Mouse (Mus musculus) gastrocnemius, postnatal 25 days (tissue): Measurements from ENCODE around the gene Dnm2. TPM values are rescaled to one million over a fixed set of nuclear protein-coding genes. Genes with fewer than 3 reads are reported as not detected.

Source experiments
- DNase-seq: peaks from one replicate; pipeline ENCODE4 v3.0.0; 2022
- long read RNA-seq, 2 experiments: library from polyadenylated mRNA; stranded (forward); transcript quantifications; one replicate each; pipeline ENCODE4 v2.0.0; 2021
- total RNA-seq, 2 experiments: library from RNA; stranded (reverse); gene quantifications; 1 replicate in 1 of 2; 2 replicates in 1 of 2; pipeline ENCODE4 v1.2.3; 2021

Dnm2 gene
- 10 to 100 TPM; 39.9 to 41.6 TPM for total RNA-seq
- long read RNA-seq, experiment 1, partial matches to known transcripts: 3 of 59 reads
- long read RNA-seq, experiment 1, other reads (novel, unspliced or antisense): 53 of 59 reads
- long read RNA-seq, experiment 2, transcript Dnm2-212 (20 exons, 2,715 nt): major isoform, 6 of 70 reads
- long read RNA-seq, experiment 2, partial matches to known transcripts: 7 of 70 reads
- long read RNA-seq, experiment 2, other reads (novel, unspliced or antisense): 51 of 70 reads

DNA sequence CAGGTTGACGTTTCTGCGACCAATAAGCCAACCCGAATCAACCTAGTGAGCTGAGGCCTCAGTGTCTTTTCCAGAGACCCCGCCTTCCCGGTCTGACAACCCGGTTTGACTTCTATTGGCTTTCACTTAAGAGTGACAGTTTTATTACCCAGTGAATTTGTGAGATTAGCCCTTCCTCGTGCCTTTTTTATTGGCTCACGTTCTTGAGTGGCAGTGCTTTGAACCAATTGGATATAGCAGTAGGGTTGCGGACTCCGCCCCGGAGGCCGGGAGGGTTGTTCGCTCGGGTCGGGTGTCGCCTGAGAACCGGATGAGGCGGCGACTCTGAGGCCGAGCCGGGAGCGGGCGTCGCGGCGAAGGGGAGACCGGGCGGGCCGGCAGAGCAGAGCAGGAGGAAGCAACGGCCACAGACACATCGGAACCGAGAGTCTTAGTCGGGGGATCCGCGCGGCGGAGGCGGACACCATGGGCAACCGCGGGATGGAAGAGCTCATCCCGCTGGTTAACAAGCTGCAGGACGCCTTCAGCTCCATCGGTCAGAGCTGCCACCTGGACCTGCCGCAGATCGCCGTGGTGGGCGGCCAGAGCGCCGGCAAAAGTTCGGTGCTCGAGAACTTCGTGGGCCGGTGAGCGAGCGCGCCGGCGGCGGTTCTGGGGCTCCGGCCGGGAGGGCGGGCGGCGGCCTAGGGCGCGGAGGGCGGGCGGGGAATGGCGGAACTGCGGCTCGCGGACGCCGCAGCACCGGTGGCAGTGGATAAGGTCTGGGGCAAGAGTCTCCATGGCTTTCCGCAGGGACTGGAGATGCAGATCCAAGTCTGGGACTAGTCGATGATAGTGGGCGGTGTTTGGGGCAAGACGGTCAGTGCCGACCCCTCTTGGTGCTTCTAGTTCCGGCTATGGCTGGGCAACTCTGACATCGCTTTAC lies at the start of gene Dnm2:
TSS of gene Dnm2 (plus strand) at position 278 of the 925 bp plus-strand sequence.
- DNase-seq: peak; percentile 98

DNA sequence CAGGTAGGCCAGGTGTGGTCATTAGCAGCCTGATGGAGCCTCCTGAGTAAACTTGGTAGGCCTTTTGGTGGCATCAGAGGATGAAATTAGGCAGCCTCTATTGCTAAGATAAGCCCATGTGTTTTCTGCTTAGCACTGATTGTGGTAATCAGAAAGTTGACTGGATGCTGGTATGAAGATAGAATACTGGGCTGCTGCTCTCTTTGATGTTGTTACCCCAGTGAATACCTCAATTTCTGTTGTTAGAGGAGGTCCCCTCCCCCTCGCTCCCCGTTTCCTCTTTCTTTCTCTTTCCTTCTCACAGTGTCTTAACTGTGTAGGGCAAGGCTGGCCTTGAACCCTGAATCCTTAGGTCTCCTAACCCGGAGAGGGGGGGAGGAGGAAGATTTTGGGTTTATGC lies 45.5 kb upstream of the Dnm2 start:
- DNase-seq: no peak

DNA sequence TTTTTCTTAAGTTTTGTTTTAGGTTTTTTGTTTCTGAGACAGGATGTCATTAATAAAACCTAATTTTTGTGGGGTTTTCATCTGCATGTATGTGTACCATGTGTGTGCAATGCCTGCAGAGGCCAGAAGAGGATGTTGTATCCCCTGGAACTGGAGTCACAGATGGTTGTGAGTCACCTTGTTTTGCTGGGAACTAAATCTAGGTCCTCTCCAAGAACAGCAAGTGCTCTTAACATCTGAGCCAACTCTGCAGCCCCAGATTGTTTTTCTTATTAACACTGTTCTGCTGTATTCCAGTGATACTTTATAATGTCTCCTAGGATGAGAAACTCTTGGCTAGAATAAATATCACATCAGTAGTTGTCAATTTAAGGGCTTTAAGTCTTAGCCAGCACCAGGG lies 43.8 kb upstream of the Dnm2 start:
- no peak for DNase-seq

DNA sequence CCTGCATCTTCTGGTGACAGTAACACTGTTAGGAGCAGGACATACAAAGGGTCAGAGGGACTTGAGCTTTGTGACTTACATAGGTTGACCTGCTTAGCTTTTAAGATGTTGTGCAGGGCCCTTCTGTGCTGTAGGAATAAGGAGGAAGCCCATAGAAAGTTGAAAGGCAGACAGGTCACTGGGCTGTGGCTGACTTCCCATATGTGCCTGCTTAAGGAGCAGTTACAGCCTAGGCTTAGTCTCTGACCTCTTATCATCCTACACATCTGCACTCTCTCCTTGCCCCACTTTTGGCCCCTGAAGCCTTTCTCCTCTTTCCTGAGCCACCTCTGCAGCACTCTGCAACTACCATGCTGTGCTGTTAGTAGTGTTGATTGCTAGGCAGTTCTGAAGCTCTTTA lies 40.7 kb upstream of the Dnm2 start:
- DNase-seq: no peak

DNA sequence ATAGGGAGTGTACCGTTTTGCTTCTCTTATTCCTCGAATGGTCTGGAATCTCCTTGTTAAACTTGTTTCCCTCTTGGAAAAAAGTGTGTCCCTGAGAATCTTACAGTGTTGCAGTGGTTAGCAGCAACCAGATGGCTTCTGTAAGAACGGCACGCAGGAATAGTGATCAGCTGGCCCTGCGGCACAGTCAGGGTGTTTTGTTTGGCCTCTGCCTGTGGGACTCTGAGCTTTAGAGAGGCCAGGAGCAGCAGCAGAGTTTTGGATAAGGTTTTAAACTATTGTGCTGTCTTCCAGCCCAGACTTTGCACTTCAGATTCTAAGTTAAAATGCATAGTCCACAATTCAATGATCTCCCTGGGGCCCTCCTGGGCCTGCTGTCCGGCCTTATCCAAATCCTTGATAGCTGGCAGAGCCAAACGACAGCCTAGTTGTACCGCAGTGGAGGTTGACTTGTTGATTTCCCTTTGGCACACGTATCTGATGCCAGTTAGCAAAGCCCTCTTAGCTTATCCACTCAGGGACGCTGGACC lies 32.0 kb upstream of the Dnm2 start:
- no peak for DNase-seq

DNA sequence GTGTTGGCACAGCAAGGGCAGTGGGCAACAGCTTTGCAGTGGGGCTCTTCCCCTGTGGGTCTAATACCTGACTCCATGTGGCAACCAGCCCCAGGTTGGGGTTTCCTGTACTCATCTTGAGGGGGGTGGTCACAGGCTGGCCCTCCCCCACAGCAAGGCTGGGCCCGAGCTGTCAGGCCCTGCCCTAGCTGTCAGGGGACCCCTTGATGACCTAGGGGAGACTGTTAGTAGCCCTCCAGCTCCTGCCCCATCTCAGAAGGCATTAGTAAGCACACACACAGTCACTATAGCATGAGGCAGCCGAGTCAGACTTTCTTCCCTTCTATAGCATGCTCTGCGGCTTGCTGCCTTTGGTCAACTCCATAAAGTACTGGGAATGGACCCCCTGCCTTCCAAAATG lies 29.0 kb upstream of the Dnm2 start:
- DNase-seq: no peak

DNA sequence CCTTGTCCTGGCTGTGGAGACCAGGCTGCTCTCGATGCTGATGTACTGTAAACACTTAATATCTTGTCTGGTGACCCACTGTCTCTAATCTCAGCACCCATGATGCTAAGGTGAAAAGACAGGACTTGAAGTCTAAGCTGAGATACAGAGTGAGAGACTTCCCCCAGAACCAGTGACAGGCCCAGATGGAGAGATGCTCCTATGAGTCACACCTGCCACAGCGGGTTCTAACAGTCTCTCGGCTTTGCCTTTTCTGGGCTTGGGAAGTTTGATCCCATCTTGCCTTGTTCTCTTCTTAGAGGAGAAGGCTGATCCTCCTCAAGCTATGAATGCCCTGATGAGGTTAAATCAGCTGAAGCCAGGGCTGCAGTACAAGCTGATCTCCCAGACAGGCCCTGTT lies 27.5 kb upstream of the Dnm2 start:
- no peak for DNase-seq

DNA sequence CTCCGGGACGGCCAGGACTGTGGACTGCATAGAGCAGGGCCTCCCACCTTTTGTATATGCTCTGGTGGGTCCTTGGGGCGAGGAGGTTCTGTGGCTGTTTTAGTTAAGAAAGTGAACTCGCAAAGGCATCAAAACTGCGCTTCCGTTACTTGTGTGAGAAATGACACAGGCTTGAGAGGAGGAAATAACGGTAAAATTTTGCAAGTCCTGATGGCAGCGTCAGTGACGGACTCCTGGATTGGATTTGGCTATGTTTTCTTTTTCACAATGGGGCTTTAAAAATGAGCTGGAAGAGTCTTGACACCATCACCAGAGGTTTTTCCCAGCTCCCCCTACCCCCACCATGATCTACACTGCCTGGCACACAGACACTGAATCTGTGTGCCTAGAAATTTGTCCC lies 23.7 kb upstream of the Dnm2 start:
- no peak for DNase-seq

DNA sequence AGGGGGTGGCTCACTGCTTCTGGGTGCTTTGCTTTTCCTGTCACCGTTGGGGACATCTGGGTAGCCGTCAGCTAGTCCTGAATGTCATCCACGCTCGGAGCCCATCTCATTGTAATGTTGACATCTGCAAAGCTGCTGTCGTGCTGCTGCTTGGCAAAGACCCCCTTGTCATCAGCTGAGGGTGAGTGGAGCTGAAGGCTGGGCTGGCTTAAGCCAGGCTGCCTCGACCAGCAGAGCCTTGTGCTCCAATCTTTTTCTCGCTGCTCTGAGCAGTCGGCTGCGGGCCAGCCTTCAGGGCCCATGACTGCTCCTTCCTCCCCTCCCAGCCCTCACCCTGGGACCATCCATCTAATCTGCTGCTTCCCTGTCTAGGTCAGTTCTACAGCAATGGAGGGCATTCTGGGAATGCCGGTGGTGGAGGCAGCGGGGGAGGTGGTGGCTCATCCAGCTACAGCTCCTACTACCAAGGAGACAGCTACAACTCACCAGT lies 21.9 kb upstream of the Dnm2 start:
- no peak for DNase-seq

DNA sequence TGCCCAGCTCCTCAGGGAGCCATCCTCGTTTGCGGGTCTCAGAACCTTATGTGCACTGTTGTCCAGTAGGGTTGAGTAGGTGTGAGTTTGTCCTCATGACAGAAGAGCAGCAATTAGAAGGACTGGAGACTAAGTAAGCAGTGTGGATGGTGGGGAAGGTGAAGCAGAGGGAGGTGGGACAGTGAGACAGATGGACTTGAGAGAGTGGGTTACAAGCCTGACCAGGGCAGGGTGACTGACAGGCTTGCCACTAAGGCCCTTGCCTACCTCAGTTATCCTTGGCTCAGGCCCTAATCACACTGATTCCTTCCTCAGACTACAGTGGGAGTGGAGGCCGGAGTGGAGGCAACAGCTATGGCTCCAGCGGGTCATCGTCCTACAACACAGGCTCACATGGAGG lies 21.0 kb upstream of the Dnm2 start:
- no peak for DNase-seq

DNA sequence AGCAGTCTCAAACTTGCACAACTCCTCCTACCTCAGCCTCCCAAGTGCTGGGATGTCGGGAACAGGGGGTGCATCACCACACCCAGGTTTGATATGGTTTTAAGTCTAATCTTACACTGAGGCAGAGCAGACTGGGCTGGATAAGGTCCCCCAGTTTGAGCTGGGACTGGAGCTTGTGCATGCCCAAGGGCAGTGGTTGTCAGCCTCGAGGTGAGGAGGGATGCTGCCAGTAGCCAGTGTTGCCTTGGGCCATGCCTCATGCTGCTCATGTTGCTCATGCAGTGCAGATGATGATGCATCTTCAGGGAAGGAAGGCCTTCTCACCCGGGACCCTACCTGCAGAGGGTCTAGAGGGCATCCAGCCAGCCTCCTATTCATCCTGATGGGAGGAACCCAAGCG lies 19.2 kb upstream of the Dnm2 start:
- no peak for DNase-seq

DNA sequence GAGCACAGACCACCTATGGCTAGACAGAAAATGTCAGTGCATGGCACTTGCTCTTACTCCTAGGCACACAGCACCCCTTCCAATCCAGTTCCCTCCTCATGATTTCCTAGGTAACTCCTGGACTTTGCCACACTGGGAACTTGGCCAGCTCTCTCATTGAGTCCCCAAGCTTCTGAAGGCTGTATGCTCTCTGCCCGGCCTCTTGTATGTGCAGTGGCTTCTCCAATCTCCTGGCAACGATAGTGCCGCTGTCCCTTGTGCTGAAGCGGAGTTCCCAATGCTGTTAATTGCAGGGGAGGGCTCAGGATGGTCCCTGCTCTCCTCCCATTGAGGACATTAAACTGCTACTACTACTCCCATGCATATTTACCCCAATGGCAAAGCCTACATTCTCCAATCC lies 16.8 kb upstream of the Dnm2 start:
- no peak for DNase-seq

DNA sequence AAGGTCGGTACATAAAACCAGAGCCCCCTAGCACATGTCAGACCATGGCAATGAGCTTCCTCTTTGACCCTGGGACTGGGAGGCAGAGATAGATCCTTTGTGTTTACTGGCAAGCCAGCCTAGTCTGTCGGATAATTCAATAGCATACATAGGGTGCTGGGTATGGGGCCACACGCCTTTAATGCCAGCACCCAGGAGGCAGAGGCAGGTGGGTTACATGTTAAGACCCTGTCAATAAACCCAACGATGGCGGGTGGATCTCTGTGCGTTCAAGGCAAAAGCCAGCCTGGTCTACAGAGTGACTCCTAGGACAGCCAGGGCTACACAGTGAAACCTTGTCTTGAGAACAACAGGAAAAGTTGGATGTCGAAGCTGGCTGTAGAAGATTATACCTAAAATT lies 16.1 kb upstream of the Dnm2 start:
- no peak for DNase-seq

DNA sequence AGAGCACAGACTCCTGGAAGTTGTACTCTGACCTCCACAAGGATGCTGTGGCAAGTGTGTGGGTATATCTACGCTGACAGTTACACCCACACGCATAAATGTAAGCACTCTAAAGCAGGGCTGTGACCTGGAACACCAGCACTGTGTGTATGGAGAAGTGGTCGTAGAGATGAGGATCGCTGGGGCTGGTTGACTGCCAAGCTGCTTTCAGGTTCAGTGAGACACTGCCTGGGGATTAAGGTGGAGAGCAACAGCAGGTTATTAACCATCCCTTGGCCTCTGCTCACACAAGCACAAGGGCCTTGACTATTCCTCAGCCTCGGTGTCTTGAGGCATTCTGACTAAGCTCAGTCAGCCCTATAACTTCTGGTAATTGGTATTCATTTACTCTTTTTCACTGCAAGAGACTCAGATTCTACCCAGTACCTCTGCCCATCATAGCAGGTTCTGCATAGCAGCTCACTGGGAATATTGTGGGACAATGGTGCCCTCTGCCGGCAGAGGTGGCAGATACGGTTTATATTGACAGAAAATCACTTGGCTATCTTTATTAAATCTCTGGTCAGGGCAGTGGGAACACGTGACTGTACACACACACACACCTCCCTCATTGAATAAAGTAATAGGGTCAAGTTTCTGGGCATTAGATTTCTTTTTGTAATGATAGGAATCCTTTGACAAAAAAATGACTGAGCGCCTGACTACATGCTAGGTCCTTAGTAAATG lies 15.0 kb upstream of the Dnm2 start:
- DNase-seq: peak; percentile 66

DNA sequence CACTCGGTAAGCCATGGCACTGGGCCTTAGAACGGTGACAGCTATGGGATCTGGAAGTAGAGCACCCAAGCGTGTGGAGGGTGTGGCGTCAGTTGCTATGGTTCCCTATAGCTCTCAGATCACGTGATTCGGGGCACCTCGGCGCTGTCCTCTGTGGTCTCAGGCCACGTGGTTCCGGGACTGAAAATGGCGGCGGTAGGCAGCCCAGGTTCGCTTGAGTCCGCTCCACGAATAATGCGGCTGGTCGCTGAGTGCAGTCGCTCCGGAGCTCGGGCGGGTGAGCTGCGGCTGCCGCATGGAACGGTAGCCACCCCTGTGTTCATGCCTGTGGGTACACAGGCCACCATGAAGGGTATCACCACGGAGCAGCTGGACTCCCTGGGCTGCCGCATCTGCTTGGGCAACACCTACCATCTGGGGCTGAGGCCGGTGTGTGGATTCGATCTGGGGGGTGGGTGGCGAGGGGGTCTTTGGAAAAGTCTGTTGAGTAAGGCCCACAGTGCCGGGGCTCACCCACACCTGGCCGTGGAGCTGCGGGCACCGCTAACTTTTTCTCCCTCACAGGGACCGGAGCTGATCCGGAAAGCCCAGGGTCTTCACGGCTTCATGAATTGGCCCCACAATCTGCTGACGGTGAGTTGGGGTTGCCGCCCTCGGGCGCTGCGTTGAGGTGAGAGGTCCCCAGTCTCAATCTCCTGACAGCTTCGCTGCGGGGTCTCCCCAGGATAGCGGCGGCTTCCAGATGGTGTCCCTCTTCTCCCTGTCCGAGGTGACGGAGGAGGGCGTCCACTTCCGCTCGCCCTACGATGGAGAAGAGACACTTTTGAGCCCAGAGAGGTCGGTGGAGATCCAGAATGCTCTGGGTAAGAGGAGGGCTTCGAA lies 12.8 kb upstream of the Dnm2 start, which contains the start of gene Qtrt1:
TSS of gene Qtrt1 (plus strand) at position 169 of the 882 bp plus-strand sequence.
- DNase-seq: peak; percentile 70

DNA sequence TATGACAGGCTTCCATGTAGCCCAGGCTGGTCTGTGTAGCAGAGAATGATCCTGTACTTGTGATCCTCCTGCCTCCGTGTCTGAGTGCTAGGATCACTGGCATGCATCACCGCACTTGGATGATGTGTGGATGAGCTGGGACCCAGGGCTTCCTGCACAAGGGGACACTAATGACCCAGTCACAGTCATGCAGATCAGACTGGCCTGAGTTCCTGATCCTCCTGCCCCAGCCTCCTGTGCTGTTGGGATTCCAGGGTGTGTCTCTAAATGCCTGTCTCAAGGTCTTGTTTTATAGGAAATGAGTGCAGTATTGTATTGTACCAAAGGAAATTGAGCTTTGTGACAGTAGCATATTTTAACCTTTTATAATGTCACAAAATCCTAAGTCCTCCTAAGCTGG lies 6.8 kb upstream of the Dnm2 start:
- DNase-seq: no peak

DNA sequence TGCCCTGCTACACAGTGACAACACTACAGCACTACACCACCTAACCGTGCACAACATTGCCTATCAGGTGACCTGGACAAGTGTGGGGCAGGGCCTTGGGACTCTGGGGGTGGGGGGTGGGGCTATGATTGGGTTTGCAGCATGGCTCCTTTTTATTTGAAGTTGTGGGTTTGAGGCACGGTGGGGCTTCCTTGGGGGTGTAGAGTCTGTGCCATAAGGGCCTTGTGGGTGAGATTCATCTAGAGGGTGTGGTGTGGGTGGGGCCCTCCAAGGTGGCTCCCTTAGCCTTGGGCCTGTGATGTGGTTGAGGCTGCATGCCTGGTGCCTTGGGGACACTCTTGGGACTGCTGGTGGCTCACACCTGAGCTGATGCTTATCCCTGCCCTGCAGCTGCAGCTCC lies 5.1 kb upstream of the Dnm2 start:
- no peak for DNase-seq

DNA sequence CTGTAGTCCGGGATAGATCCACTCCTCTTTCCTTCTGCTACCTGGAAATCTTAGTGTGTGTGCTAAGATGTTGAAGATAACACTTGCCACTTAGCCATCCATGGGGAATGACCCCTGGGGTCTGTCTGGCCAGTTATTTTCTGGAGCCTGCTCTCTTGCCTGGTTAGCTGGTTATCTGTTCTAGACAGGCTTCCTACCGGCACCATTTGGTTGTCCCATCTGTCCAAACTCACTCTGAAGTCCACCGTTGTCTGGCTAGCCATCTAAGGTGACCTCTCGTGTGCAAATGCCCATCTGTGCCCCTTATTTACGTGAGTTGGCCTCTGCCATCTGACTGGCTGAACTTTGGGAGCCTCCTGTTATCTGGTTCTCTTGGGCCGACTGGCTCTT lies 843 bp downstream of the Dnm2 start:
- DNase-seq: no peak

DNA sequence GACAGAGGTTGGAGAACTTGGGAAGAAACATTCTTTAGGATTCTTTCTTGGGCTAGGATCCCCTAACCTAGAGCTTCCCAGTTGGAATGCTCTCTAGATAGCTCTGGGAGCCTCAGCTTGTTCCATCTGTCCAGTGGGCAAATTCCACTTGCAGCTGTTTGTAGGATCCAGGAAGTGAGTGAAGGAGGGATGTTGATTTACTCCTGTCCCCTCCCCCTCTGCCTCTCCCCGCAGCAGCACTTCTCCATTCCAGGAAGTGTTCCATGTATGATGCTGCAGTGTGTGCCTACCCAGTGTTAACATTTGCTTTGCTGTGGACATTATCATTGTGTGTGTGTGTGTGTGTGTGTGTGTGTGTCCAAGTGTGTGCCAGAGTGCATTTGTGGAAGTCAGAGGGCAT lies 1.3 kb downstream of the Dnm2 start:
- no peak for DNase-seq

DNA sequence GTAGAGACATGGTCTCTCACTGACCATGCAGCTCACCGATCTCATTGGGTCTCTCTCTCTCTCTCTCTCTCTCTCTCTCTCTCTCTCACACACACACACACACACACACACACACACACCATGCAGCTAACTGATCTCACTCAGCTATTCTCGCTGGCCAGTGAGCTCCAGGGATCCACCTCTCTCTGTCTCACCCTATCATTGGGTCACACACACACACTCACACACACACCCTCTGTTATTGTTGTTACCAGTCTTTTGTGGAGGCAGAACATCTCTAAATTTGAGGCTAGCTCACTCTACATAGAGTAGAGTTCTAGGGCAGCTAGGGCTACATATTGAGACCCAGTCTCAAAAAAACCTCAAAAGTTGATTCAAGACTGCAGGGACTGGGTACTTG lies 1.8 kb downstream of the Dnm2 start:
- DNase-seq: no peak

DNA sequence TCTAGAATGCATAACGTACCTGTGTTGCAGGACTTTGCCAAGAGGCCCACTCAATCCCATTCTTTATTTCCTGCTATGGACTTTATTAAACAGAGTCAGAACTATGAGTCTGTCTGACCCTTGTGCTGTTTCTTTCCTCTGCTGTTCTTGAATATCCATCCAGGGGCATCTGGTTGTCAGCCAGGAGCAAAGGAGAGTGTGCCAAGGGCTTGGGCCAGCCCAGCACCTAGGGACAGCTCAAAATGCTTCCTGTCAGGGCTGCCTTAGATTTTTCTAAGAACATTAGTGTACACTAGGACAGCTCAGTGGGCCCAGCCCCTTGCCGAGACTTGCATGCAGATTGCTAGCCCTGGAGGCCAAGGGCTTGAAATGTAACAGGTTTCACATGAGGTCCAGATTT lies 3.1 kb downstream of the Dnm2 start:
- peak; percentile 73 for DNase-seq

DNA sequence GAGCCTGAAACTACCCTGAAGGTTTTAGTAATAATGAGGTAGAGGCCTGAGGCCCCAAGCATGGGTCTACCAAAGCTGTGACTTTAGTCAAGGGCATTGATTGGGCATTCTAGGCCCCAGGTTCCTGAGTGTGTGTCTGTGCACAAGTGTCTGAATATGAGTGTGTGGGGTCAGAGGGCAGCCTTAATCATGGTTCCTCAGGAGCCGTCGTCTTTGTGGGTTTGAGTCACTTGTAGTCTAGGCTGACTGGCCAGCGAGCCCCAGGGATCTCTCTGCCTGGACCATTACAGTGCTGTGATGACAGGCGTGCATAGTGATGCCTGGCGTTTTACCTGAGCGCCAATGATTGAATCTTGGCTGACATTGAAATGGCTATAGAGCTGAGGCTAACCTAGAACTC lies 3.5 kb downstream of the Dnm2 start:
- no peak for DNase-seq
